Mouse (Mus musculus): ENCODE measurements around the gene Lrrc49. TPM values are rescaled to one million over a fixed set of nuclear protein-coding genes. Genes with fewer than 3 reads are reported as not detected.
A peak's percentile ranks its signal among the peaks of the same experiment; 100 is the strongest.

The Lrrc49 gene
- polyA plus RNA-seq, 1 experiment: 6.3 TPM

DNA sequence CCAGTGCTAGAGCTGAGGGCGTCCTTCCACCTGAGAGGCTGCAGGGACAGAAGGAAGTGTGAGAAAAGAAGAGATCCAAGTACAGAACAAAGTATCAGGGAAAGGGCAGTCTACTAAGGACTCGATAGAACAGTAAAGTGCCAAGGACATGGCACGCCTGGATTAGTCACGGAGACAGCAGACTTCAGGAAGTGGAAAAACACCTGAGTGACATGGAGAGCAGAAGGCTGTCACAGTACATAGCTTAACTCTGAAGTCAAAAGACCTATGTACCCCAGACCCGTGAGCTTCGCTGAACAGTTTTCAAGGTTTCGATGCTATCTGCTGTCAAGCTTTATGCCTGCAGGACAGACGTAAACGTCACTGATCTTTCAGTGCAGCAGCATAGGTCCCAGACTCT lies 79.1 kb downstream of the Lrrc49 start:
- 71% methylated on average over 9 of the region's 9 CpGs for WGBS
- peak; percentile 38 for DNase-seq (ENCODE audit: low read depth, low spot score)

DNA sequence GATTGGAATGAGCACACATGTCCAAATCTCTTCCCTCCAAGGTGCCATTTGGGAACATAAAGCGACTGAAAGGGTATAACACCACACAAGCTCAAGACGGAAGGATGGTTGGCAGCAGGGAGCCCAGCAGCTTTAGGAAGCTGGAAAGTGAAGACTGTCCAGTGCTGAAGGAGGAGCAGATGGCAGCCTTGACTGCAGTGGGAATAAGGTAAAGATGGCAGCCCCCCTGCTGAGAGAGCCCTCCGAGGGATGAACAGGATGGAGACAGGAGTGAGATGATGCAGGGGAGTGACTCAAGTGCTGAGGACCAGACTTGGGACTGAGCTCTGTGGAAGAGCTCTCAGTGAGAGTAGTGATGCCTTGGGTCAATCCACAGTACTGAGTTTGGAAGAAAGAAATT lies 79.9 kb downstream of the Lrrc49 start:
- DNase-seq (ENCODE audit: low read depth, low spot score): no peak
- 93% methylated on average over 3 of the region's 3 CpGs for WGBS

DNA sequence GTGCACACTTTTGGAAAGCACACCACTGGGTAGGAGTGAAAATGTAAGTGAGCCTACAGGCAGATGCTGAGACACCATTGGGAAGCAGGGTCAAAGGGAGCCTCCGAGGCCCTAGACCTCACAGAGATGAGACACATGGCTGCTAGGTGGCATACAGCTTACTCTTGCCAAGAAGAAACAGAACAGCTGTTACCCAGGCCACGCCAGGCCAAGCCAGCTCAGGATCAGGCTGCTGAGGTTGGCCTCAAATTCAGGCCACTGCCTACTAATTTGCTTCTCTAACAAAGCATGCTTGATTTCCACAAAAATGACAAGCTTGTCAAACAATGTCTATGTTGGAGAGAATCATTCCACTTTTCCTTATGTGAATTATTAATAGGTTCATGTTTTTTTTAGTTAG lies 83.0 kb downstream of the Lrrc49 start:
- no peak for DNase-seq (ENCODE audit: low read depth, low spot score)
- 74% methylated on average over 2 of the region's 2 CpGs for WGBS

DNA sequence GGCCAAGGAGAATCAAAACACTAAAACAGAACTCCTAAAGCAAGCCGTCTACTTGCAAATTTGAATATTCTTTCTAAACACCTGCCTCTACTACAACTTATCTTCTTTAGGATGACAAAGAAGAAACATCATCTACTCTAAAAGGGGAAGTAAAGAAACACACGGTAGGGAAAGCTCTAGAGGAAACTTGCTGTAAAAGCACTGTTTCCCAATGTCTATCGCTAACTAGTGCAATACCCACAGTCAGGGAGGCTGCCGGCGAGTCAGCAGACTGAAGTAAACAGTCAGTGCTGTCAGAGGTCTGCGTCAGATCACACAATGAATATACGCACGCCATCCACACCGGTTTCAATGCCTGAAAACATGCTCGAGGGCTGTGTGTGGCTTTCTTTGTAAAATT lies 86.0 kb downstream of the Lrrc49 start:
- WGBS: 72% methylated on average over 10 of the region's 10 CpGs
- DNase-seq (ENCODE audit: low read depth, low spot score): no peak

DNA sequence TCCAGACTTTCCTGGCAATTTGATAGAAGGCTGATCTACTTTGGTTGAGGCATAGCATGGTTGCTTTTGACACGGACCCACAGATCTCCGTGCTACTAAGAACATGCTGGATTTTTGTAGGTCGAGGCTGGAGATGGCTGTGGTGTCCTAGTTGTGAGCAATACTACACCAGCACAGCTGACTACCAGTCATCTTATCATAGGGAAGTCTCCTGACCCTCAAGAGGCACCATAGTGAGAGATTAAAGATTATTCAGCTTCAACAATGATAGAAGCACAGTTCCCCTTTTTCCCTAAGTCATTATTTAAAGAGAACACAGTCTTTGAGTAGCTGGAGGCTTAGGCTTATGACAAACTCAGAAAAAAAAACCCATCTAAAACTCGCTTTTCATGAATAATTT lies 87.7 kb downstream of the Lrrc49 start:
- 90% methylated on average over 4 of the region's 4 CpGs for WGBS
- no peak for DNase-seq (ENCODE audit: low read depth, low spot score)

DNA sequence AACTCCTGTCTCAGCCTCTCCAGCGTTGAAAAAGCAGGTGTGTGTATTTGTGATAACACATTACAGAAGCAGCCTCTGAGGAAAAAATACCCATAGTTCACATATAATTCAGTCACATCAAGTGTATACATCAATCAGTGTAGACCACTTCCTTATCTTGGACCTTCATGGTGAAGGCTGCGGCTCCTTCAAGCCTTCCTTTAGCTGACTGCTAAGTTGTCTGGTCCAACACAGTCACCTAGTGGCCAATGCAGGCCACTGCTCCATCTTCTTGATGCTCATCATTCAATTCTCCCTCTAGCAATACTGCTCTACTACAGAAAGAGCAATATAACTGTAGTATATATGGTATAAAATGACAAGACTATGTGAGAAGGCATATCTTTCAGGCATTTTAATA lies 88.5 kb downstream of the Lrrc49 start:
- 56% methylated on average over 2 of the region's 2 CpGs for WGBS
- no peak for DNase-seq (ENCODE audit: low read depth, low spot score)

DNA sequence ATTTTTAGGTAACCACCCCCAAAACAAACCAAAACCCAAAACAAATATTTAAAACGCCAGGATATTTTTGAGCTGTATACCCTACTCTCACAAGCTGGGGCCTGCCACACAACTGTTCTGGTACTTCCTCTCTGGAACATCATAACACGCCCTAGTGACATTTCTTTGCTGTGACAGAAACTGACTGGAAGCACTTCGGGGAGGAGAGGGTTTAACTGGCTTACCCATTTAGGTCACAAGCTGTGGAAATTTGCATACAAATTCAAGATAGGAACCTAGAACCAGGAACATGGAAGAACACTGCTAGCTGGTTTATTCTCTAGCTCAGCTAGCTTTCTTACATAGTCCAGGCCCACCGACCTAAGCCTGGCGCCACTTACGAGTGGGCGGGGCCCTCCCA lies 92.6 kb downstream of the Lrrc49 start:
- WGBS: 61% methylated on average over 7 of the region's 7 CpGs
- DNase-seq (ENCODE audit: low read depth, low spot score): no peak

DNA sequence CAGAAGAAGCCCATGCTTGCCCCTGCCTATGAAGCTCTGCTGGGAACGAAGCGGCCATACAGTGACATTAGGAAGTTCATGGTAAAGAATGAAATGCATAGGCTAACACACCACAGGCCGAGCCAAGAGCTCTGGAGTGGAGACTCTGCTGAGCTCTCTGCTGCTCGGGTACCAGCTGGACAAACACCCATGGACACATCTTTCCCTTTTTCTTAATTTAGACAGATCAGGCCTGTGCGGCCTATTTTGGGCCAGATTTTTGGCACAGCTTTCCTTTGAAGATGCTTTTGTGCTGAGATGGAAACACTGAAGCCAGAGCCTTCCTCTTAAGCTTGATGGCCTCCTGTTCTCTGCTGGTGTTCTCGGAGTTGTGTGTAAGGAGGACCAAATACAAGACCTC lies 95.0 kb downstream of the Lrrc49 start:
- 76% methylated on average over 6 of the region's 6 CpGs for WGBS

DNA sequence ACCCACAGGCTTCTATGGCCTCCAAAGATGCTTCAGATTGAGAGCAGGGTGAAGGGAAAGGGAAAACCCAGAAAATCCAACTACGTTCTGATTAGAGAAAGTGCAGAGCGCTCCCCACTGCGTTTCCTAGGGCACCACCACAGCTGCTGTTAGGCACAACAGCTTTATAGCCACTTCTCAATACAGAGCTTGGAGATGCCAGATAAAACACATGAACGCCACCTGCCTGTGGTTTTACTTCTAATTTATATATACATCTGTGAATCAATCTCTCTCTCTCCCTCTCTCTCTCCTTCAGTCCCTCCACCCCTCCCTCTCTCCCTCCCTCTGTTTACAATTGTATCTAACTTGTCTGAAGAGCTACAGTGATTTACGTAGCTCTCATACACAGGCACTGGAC lies 95.6 kb downstream of the Lrrc49 start:
- no peak for DNase-seq (ENCODE audit: low read depth, low spot score)
- WGBS: 78% methylated on average over 5 of the region's 5 CpGs

More for the DNA sequence above, 95.0 kb downstream of the Lrrc49 start:
- no peak for DNase-seq (ENCODE audit: low read depth, low spot score)

DNA sequence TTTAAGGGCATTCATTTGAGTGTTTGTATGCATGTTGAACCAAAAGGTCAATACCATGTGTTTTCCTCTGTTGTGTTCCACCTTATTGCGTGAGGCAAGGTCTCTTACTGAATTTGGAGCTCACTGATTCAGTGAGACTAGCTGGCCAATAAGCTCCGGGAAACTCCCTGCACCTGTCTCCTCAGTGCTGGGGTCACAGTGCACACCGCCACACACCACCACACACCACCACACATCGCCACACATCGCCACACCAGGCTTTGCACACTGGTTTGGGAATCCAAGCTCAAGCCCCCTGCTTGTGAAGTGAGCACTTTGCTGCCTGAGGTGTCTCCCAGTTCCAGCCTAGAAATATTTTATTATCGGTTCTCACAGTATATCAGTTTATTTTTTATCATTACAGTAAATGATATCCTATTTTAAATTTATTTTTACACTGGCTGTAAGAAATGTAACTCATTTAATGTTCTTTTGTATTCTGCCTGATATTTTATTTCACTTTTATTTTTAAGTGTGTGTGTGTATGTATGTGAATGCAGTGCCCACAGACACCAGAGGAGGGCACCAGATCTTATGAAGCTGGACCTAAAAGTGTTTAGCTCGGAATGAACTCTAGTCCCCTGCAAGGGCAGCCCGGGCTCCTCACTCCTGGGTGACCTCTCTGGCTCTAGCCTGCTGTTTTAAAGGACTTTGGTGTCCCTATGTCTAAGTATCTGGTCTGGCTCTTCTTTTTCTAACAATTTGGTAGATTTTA lies 96.9 kb downstream of the Lrrc49 start:
- WGBS: 94% methylated on average over 8 of the region's 8 CpGs
- DNase-seq (ENCODE audit: low read depth, low spot score): no peak

DNA sequence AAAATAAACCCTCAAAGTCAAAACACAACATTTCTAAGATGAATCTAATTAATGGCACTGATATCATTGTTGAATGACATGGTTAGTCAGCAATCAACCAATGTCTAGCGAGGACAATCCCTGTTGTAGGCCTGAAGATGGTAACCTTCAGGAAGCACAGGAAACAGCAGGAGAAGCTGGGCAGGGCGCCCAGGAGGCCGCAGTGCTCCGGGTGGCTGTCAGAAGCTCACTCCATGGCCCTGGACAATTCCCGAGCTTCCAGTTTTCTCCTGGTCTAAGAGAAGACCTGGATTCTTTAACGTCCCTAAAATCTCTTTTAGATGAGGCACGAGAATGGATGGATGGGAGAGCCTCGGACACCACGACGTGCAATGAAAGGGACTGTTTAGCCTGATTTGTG lies 99.0 kb downstream of the Lrrc49 start:
- DNase-seq (ENCODE audit: low read depth, low spot score): no peak
- WGBS: 89% methylated on average over 10 of the region's 10 CpGs

DNA sequence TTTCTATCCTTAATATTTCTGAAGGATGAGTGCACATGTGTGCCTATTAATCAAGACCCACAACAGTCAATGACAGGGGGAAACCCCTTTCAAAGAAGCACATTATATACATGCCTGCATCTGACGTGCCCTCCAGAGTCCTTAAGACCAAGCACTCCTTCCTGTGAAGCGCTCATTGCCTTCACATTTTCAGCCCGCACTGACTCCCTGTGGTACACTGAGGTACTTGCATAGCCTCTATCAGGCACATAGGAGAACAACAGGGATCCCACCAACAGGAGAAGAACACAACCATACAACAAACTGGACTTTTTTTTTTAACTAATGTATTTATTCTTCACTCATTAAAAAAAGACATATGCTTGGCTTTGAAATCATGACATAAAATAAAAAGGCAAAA lies 101.0 kb downstream of the Lrrc49 start:
- DNase-seq (ENCODE audit: low read depth, low spot score): no peak
- WGBS: 88% methylated on average over 3 of the region's 3 CpGs

DNA sequence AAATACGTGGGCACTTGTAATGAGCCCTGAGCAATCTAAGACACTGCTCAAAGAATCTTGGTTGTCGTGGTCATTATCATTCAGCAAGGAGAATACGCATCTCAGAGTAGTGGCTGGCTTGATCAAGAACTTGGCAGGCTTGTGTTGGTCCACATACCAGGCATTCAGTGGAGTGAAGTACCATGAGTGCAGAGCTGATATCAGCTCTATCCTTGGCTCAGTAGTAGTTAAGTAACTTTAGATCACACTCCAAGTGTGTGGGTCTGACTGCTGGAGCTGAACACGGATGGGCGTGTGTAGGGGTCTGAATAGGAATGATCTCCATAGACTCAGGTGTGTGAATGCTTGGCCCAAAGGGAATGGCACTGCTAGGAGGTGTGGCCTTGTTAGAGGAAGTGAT lies 102.8 kb downstream of the Lrrc49 start:
- 91% methylated on average over 5 of the region's 5 CpGs for WGBS
- DNase-seq (ENCODE audit: low read depth, low spot score): no peak

DNA sequence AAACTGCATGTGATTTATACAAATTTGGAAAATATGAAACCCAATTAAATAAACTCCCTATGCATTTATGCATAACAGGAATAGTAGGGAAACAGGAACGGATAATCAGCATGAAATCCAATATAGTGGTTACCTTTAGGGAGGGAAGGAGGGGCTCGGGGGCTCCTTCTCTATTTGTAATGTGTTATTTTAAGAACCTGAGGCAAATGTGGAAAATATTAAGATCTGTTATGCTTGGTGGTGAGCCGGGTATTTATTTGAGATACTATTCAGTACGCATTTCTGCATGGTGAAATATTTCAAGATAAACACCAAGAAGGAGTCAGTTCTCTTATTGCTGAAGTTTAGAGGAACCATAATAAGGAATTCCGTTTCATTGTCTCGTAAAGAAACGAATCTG lies 105.4 kb downstream of the Lrrc49 start:
- WGBS: 69% methylated on average over 7 of the region's 7 CpGs
- no peak for DNase-seq (ENCODE audit: low read depth, low spot score)

DNA sequence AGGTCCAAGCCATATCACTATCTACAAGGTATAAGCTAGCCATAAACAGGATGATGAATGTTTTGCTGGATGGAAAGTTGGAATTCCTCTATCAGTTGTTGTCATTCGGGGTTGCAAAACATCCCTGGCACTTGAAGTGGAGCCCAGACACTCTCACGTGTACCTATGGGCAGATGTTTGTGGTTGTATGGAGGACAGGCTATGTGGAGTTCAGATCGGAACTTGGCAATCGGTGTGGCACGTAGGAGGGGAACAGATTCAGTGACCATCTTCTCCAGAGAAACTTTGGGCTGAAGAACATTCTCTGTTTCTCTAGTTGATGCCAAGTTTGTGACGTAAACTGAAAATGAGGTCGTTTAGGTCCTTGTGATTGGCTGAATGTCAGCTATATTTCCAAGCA lies 114.9 kb downstream of the Lrrc49 start:
- no peak for DNase-seq (ENCODE audit: low read depth, low spot score)
- WGBS: 71% methylated on average over 7 of the region's 7 CpGs

DNA sequence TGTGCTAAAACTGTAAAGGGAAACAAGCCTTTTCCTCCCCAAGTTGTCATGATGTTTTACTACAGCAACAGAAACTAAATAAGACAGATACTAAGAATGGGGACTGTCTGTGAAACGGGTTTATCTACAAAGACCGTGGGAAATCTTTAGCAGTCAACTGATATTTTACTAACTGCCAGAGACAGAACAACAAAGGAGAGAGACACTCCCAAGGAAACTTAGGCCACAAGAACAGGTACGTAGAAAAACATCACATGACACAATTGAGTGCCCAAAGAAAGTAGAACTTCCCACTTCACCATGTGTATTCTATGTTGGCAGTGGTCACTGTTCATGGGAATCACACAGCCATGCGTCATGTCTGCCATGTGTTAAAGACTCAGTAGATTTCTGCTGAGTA lies 116.2 kb downstream of the Lrrc49 start:
- DNase-seq (ENCODE audit: low read depth, low spot score): no peak
- 82% methylated on average over 4 of the region's 4 CpGs for WGBS

DNA sequence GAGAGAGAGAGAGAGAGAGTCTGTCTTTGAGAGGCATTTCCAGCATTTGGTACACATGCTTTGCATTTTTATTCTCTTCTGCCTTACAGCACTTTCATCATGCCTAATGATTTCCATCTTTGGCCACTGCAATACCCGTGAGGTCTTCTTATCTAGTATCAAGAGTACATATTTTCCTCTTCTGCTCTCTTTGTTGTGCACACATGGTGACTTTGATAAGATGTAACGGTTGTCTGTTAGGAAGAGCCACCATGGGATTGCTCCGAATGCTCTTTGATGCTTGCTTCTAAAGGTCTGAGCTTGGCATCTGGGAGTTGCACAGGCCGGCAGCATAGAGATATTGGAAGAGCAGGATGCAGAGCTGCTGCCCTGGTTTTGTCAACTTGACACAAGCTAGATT lies 116.9 kb downstream of the Lrrc49 start:
- 83% methylated on average over 4 of the region's 4 CpGs for WGBS
- no peak for DNase-seq (ENCODE audit: low read depth, low spot score)

DNA sequence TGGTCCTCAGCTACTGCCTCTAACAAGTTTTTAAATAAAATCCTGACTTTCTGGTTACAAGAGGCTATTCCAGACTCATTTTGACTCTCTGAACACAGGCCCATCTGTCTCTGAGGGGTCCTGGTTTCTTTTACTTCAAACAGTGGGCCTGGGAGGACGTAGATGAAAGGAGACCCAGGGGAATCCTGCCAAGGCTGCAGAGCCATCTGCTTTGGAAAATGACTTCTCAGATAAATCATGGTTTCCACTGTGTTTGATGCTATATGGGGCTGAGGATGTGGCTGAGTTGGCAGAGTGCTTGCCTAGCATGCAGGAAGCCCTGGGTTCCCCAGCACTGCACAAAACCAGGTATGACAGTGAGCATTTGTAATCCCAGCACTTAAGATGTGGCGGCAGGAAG lies 118.6 kb downstream of the Lrrc49 start:
- 88% methylated on average over 2 of the region's 2 CpGs for WGBS
- DNase-seq (ENCODE audit: low read depth, low spot score): no peak

DNA sequence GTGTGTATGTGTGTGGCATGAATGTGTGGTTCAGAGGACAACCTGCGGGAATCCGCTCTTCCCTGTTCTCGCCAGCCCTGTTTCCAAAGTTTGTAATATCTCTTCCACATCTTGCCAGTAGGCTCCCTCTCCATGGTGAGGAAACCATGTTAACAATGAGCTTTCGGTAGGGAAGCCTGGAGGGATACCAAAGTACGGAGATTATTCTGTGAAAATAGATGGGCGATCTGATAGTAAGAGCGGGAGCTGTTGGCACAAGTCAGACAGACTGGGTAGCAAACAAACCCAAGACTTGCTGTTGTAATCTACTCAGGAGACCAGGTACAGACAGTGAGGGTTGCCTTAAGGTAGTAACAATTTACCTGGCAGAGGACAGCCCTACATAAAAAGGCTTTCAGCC lies 124.1 kb downstream of the Lrrc49 start:
- no peak for DNase-seq (ENCODE audit: low read depth, low spot score)
- 95% methylated on average over 7 of the region's 7 CpGs for WGBS

DNA sequence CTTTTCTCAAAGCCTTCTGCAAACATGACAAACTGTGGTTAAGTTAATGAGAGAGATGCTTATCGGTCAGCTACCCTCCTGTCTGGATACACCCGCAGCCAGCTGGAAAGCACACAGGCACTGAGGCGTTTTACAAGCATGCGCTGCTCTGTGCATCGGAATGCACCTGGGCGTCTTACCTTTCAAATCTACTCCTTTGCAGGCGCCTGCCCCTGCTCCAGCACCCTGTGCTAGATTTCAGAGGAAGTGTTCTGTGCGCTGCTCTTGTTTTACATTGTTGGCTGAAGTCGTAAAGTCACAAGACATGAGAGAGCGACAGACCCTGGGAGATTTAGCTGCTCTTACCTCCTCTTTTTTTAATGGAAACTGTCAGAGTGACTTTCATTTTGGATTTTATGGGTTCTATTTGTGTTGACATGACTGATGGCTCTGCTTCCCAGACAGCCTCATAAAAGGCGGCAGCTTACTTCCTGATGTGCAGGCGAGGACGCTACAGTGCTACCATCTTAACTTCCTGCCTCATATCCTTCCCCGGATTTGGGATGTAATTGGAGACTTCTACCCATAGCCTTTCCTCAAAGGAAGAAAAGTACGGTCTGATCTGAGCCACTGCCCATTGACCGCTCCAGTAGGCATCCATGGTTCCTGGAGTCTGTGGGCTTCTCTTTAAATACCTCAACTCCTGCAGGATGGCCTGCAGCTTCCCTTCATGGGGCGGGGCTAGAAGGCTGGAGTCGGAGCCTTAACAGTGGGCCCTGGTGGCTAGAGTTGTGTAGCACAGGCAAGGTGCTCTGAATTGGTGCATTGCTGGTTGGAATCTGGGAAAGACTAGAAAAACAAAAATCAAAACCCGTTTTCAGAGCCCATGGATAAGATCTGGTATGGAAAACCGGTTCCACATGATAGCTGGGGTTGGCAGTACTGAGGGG lies 125.3 kb downstream of the Lrrc49 start:
- peak; percentile 47 for DNase-seq (ENCODE audit: low read depth, low spot score)
- WGBS: 8% methylated on average over 20 of the region's 20 CpGs

DNA sequence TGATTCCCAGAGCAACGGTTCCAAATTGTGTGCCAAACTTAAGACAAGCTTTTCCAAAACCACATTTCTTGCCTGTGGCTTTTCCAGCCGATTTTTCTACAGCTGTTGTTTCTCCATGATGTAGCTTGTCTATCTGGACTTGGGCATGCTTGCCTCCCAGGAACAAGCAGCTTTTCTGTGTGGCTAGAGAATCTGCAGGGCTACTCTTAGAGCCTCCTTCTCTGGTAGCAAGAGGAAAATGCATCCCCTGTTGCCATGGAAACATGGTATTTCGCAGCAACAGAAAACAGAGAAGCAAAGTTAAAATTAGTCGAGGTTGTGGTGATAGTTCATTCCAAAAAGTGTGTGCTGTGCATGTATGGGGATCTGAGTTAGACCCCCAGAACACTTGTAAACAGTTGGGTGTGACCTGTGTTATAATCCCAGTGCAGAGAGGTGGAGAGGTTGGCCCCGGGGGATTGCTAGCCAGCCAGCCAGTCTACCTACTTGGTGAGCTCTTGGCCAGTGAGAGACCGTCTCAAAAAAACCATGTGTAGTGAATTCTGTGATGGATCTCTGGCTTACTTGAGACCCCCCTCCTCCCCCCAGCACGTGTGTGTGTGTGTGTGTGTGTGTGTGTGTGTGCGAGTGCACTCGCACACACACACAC lies 126.2 kb downstream of the Lrrc49 start:
- DNase-seq (ENCODE audit: low read depth, low spot score): no peak
- 44% methylated on average over 9 of the region's 9 CpGs for WGBS

All from large intestine, adult 2 months (tissue).